Mouse (Mus musculus) lung, postnatal 14 days (tissue): Measurements from ENCODE around the gene Hnrnpab.

Experiments
- DNase-seq: peaks from one replicate; pipeline ENCODE4 v3.0.0; 2021

Hnrnpab gene

DNA sequence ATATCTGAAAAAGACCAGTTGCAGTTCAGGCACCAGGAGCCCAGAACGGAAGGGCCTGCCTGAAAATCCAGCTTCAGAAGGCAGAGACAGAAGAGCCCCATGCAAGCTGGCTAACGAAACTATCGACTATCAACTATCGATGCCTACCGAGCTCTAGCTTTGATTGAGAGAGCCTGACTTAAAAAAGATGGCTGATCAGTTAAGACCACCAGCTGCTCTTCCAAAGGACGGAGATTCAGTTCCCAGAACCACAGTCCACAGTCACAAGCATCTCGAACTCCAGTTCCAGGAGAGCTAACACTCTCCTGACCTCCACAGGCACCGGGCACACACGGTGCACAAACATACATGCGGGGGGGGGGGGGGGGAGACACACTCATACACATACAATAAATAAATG, 52.1 kb downstream of the Hnrnpab start:
- DNase-seq = no peak

DNA sequence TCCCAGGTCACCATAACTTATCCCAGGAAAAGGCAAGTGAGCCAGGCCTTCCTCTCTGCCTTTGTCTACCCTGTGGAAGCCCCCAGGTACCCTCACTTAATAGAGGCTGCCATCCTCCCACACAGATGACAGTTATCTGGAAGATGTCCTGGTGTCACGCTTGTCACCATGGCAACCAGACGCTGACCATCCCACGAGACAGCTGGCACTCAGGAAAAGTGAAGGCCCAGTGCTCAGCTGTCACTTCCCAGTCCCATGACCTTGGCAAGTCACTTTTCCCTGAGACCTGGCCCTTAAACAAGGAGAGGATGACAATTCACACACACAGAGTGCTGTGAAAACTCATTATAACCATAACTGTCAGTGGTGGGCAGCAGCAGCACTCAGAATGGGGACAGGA, 54.6 kb downstream of the Hnrnpab start:
- DNase-seq = no peak

DNA sequence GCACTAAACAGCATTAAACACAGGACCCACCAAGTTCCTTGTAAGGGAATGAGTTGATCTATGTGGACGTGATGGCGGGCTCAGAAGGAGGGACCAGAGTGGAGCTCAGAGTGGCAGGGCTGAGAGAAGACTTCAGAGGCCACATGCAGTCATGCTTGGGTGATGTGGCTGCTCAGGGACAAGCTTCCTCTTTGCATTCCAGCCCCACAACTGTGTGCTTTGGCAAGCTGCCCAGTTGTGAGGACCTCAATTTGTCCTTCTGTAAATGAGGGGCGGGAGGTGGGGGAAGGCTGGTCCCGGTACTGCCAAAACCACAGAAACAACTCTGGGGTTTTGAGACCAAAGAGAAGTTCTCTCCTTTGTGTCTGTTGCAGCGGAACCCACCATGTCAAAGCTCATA, 55.4 kb downstream of the Hnrnpab start:
- DNase-seq = peak; percentile 16
